Mouse (Mus musculus) neural tube, embryonic 11.5 days (tissue): ENCODE measurements around the gene Tecpr2. TPM values are rescaled to one million over a fixed set of nuclear protein-coding genes. Genes with fewer than 3 reads are reported as not detected.
A peak's percentile ranks its signal among the peaks of the same experiment; 100 is the strongest.
"Not testable (repeated sequence)": the region's sequence is repeated elsewhere in the genome, so short reads cannot be mapped to it uniquely, and the experiment has no call there.

Source experiments
- ATAC-seq: fragments of 200-750 bp; cut with Nextera tagmentation; 2 replicates; pipeline ENCODE4 v1.8.0; 2017; ENCODE audit warnings: moderate number of reproducible peaks, mild to moderate bottlenecking, moderate TSS enrichment, moderate library complexity; ENCODE audit not compliant: insufficient read depth, low FRiP score, low TSS enrichment
- DNase-seq: peaks from one replicate; pipeline ENCODE4 v3.0.0-alpha.2; 2015; ENCODE audit warnings: low spot score
- H3K27ac ChIP-seq: fragments of 300-500 bp; sonication (generic); 2 replicates; pipeline ENCODE4 v1.5.1; 2014; ENCODE audit warnings: low read depth, mild to moderate bottlenecking, low read length
- H3K27me3 ChIP-seq: fragments of 300-500 bp; sonication (generic); 2 replicates; pipeline ENCODE4 v1.6.1; 2014; ENCODE audit warnings: mild to moderate bottlenecking, low read length, mixed read lengths; ENCODE audit not compliant: control insufficient read depth, insufficient read depth
- H3K36me3 ChIP-seq: fragments of 300-500 bp; sonication (generic); 2 replicates; pipeline ENCODE4 v1.6.1; 2014; ENCODE audit warnings: mild to moderate bottlenecking, low read length, moderate library complexity, mixed read lengths; ENCODE audit not compliant: control insufficient read depth, insufficient read depth
- H3K4me1 ChIP-seq: fragments of 300-500 bp; sonication (generic); 2 replicates; pipeline ENCODE4 v1.6.1; 2014; ENCODE audit warnings: low read length, mixed read lengths; ENCODE audit not compliant: control insufficient read depth, insufficient read depth
- H3K4me2 ChIP-seq: fragments of 300-500 bp; sonication (generic); 2 replicates; pipeline ENCODE4 v1.6.1; 2014; ENCODE audit warnings: low read depth, mild to moderate bottlenecking, moderate library complexity
- H3K4me3 ChIP-seq: fragments of 300-500 bp; sonication (generic); 2 replicates; pipeline ENCODE4 v1.5.1; 2014; ENCODE audit warnings: low read depth, low read length
- H3K9ac ChIP-seq: fragments of 300-500 bp; sonication (generic); 2 replicates; pipeline ENCODE4 v1.6.1; 2014; ENCODE audit warnings: mild to moderate bottlenecking, low read length
- H3K9me3 ChIP-seq: fragments of 300-500 bp; sonication (generic); 2 replicates; pipeline ENCODE4 v1.6.1; 2016; ENCODE audit warnings: low read length; ENCODE audit not compliant: control insufficient read depth
- WGBS: fragments of 180-500 bp; shearing (Covaris S2); extraction: QIAGEN DNeasy Blood & Tissue Kit; methylation state at CpG from one replicate; pipeline ENCODE4 v1.1.7; 2014; 5-methylcytosine and 5-hydroxymethylcytosine counted together
- polyA plus RNA-seq: library from polyadenylated mRNA; unstranded; fragments of >200 nt; fragmentation: Nextera tagmentation; extraction: Ambion mirVana; gene quantifications from 2 replicates; pipeline ENCODE4 v1.2.1, GENCODE M21; 2014

Tecpr2 gene
- polyA plus RNA-seq, 1 experiment from 2014 or later: 6.1 TPM

- DNase-seq (no peak), ATAC-seq (no peak)
- peak overlapping the region; percentile 64 for H3K4me2 ChIP-seq
- H3K9ac ChIP-seq: no peak overlapping the region
- H3K4me3 ChIP-seq: peak overlapping the region; percentile 33
- H3K9me3 ChIP-seq: no peaks in the 10 kb centered on the region
- peaks cover 7% of the 10 kb centered on the region; the same call in 1 of the 2 replicates for H3K27me3 ChIP-seq
- 66% methylated on average over 6 of the region's 6 CpGs for WGBS
- peaks cover 15% of the 10 kb centered on the region for H3K4me1 ChIP-seq
- no peaks in the 10 kb centered on the region for H3K36me3 ChIP-seq
- no peak overlapping the region for H3K27ac ChIP-seq
Observed at GRCm38 (mm10) chr12:110846191-110846765, 42.8 kb upstream of the Tecpr2 start.

- H3K36me3 ChIP-seq: no peaks in the 10 kb centered on the region
- peak within 1 kb of the TSS; percentile 50 for H3K4me2 ChIP-seq
- DNase-seq (peak; percentile 83), ATAC-seq (peak; percentile 75)
- H3K4me3 ChIP-seq: peak within 1 kb of the TSS; percentile 87
- 0 out of 2 replicates have a peak, but pooled peaks cover 3% of the 10 kb centered on the region for H3K27me3 ChIP-seq
- peaks cover 12% of the 10 kb centered on the region for H3K4me1 ChIP-seq
- 0 out of 2 replicates have a peak within 1 kb of the TSS, but pooled peaks have one; percentile 23 for H3K27ac ChIP-seq
- peak within 1 kb of the TSS; percentile 90 for H3K9ac ChIP-seq
- WGBS: under 1% methylated on average over 78 of the region's 89 CpGs
- no peaks in the 10 kb centered on the region for H3K9me3 ChIP-seq
Observed at GRCm38 (mm10) chr12:110850010-110850928, 38.8 kb upstream of the Tecpr2 start, which contains the start of gene Zfp839. Gene Zfp839, plus strand, starts transcription at chr12:110850253.

- Histone ChIP-seq H3K36me3 (no peaks in the 10 kb centered on the region), H3K27me3 (0 out of 2 replicates have a peak, but pooled peaks cover 3% of the 10 kb centered on the region), H3K27ac (no peak overlapping the region), H3K4me3 (peak overlapping the region; percentile 87), H3K9me3 (no peaks in the 10 kb centered on the region), H3K4me1 (peaks cover 9% of the 10 kb centered on the region), H3K4me2 (peak overlapping the region; percentile 50), H3K9ac (peak overlapping the region; percentile 90)
- DNase-seq: no peak
- 12% methylated on average over 9 of the region's 9 CpGs for WGBS
- no peak for ATAC-seq
Observed at GRCm38 (mm10) chr12:110850929-110851256, 38.2 kb upstream of the Tecpr2 start.

GRCm38 (mm10) chr12:110851414-110851813 lies 37.6 kb upstream of the Tecpr2 start:
- H3K9ac ChIP-seq: no peak overlapping the region
- no peaks in the 10 kb centered on the region for H3K9me3 ChIP-seq
- H3K27ac ChIP-seq: no peak overlapping the region
- no peak overlapping the region for H3K4me2 ChIP-seq
- DNase-seq (no peak), ATAC-seq (no peak)
- peaks cover 6% of the 10 kb centered on the region; the same call in 1 of the 2 replicates for H3K4me1 ChIP-seq
- 90% methylated on average over 12 of the region's 12 CpGs for WGBS
- H3K4me3 ChIP-seq: no peak overlapping the region
- no peaks in the 10 kb centered on the region for H3K36me3 ChIP-seq
- no peaks in the 10 kb centered on the region for H3K27me3 ChIP-seq

- no peak overlapping the region for H3K4me3 ChIP-seq
- H3K27ac ChIP-seq: no peak overlapping the region
- no peak overlapping the region for H3K9ac ChIP-seq
- WGBS: 97% methylated on average over 1 of the region's 1 CpGs
- no peaks in the 10 kb centered on the region for H3K36me3 ChIP-seq
- DNase-seq (no peak), ATAC-seq (no peak)
- H3K4me1 ChIP-seq: peaks cover 6% of the 10 kb centered on the region; the same call in 1 of the 2 replicates
- H3K9me3 ChIP-seq: no peaks in the 10 kb centered on the region
- H3K27me3 ChIP-seq: no peaks in the 10 kb centered on the region
- H3K4me2 ChIP-seq: no peak overlapping the region
Observed at GRCm38 (mm10) chr12:110851923-110852322, 37.1 kb upstream of the Tecpr2 start.

GRCm38 (mm10) chr12:110854786-110855737 lies 34.0 kb upstream of the Tecpr2 start:
- Histone ChIP-seq H3K36me3 (no peaks in the 10 kb centered on the region), H3K4me2 (no peak overlapping the region), H3K4me1 (peaks cover 6% of the 10 kb centered on the region; the same call in 1 of the 2 replicates), H3K27me3 (no peaks in the 10 kb centered on the region), H3K9ac (no peak overlapping the region), H3K4me3 (no peak overlapping the region), H3K9me3 (no peaks in the 10 kb centered on the region), H3K27ac (no peak overlapping the region)
- ATAC-seq (no peak), DNase-seq (no peak)
- WGBS: 88% methylated on average over 32 of the region's 32 CpGs

GRCm38 (mm10) chr12:110857196-110857595 lies 31.9 kb upstream of the Tecpr2 start:
- Histone ChIP-seq H3K9ac (no peak overlapping the region), H3K36me3 (no peaks in the 10 kb centered on the region), H3K27me3 (no peaks in the 10 kb centered on the region), H3K4me2 (no peak overlapping the region), H3K4me3 (no peak overlapping the region), H3K4me1 (no peaks in the 10 kb centered on the region), H3K27ac (no peak overlapping the region), H3K9me3 (no peaks in the 10 kb centered on the region)
- WGBS: 93% methylated on average over 7 of the region's 7 CpGs
- no peak for ATAC-seq
- DNase-seq: no peak

GRCm38 (mm10) chr12:110858681-110859080 lies 30.4 kb upstream of the Tecpr2 start:
- H3K4me3 ChIP-seq, ATAC-seq, H3K9me3 ChIP-seq, H3K4me2 ChIP-seq, H3K36me3 ChIP-seq, H3K27ac ChIP-seq, DNase-seq, H3K9ac ChIP-seq, H3K27me3 ChIP-seq, H3K4me1 ChIP-seq: not testable (repeated sequence)
- WGBS: 96% methylated on average over 15 of the region's 15 CpGs
